Mouse (Mus musculus): ENCODE data around the gene Scn1a.

DNA sequence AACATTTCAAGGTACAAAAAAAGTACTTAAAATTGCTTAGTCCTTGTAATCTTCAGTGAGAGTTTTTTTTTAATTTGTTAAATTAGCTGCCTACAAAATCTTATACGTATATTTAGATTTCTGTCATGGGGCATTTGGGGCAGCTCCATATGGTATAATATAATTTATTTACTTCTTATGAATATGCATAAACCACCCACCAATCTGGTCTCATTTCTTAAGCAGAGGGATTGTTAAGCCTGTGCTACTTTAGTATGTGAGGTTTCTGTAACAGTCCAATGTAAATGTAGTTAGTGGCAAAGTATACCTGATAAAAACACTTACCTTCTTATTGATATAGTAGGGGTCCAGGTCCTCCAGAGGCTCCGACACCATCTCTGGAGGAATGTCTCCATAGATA lies 90.0 kb downstream of the Scn1a start:
- TF ChIP-seq EP300 (IDR thresholded peaks at IDR 0.05; ENCODE audit: low read depth) (no peak), CTCF (IDR thresholded peaks at IDR 0.05; ENCODE audit: low read depth) (no peak)
